Mouse (Mus musculus) B cell, adult 67 days (primary cell): Measurements from ENCODE around the gene Gbp2. TPM values are rescaled to one million over a fixed set of nuclear protein-coding genes. Genes with fewer than 3 reads are reported as not detected.

Experiments used
- total RNA-seq, 2 experiments: library from RNA; stranded (reverse); gene quantifications; 4 replicates each; pipeline ENCODE4 v1.2.4; 2023

Gbp2 gene
- 1 to 10 TPM; 7.2 to 9.5 TPM for total RNA-seq

DNA sequence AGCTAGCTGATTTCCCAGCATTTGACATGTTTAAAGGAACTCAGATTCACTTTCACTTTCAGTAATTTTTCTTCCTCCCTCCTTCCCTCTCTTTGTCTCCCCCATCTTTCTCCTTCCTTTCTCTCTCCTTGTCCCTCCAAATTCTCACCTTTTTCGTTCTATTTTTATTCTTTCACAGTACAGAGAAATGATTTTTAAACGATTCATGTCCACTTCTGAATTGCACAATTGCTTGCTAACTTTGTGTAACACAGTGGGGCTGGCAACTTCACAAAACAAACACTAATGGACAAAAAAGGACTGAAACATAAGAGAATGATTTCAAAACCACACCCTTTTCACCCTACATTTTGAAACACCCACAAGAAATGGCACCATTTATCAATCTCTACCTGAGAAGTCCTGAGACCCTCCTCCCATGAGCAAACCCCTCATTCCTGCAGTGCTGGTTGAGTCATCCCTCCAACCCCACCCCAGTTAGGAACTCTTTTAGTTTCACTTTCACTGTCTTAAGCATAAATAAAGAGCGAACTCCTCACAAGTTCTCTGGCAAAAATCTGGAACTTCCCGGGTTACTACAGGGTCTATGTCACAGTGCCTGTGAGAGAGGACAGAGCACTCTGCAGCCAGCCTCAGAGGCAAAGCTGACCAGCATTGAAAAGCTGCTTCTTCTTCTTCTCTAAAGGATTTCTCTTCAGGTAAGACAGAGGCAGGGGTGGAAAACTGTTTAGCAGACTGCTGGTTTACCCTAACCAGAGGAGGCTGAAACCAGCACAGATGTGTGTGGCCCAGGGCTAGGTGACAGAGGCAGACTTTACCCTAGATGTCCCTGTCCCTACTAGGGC, at the start of gene Gbp2:
Gene Gbp2 (plus strand): TSS at position 492 of the 845 bp plus-strand sequence.

DNA sequence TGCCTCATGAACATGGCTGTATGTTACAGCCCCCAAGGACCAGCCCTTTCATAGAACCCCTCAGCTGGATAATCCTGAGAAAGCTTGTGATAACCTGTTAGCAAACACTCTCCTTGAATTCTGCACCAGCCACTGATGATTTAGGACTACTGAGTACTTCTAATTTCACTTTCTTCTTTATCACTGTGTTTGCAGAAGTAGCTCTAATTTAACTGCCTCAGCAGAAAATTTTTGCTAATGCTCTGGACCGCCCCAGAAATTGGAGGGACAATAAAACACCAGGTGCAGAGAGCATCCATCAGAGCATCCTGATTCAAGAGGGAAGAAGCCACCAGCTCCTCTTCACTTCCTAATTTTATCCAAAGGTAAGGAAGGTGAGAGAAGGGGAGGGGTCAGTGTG, 25.9 kb upstream of the Gbp2 start, which contains the start of gene Gbp2b:
Gene Gbp2b (plus strand): TSS at position 301 of the 400 bp plus-strand sequence.

Other genes starting within 250 kb of the Gbp2 start
- gene Pdlim5, start 224.9 kb upstream of the Gbp2 start, total RNA-seq = 10 to 100 TPM; 41.3 to 44.2 TPM
- gene Gbp5, start 126.6 kb upstream of the Gbp2 start, total RNA-seq = 10 to 100 TPM; 27.9 to 33.8 TPM
- 10 to 100 TPM; 13.7 to 17.6 TPM for gene Gbp7, start 90.3 kb upstream of the Gbp2 start, total RNA-seq
- 10 to 100 TPM; 45.1 to 52.1 TPM for gene Gbp3, start 60.6 kb upstream of the Gbp2 start, total RNA-seq
- not detected for gene Gbp2b, start 25.8 kb upstream of the Gbp2 start, total RNA-seq
- gene Kyat3, start 80.4 kb downstream of the Gbp2 start, total RNA-seq = 1 to 10 TPM; 4.4 to 6.5 TPM
- gene Gtf2b, start 144.4 kb downstream of the Gbp2 start, total RNA-seq = 10 to 100 TPM; 75.8 to 89.3 TPM